Mouse (Mus musculus): Measurements from ENCODE around the gene Fbxo28.

GRCm38 (mm10) chr1:182275109-182275508 is 66.3 kb downstream of the Fbxo28 start:
- TF ChIP-seq POLR2A (IDR thresholded peaks at IDR 0.05; ENCODE audit: low read depth, low read length) (no peak), CTCF (IDR thresholded peaks at IDR 0.05; ENCODE audit: extremely low read depth, insufficient read length, insufficient replicate concordance, low read depth, low read length) (no peak)

Measured in small intestine, adult 2 months (tissue).